Mouse (Mus musculus): Measurements from ENCODE around the gene Tcf19.

DNA sequence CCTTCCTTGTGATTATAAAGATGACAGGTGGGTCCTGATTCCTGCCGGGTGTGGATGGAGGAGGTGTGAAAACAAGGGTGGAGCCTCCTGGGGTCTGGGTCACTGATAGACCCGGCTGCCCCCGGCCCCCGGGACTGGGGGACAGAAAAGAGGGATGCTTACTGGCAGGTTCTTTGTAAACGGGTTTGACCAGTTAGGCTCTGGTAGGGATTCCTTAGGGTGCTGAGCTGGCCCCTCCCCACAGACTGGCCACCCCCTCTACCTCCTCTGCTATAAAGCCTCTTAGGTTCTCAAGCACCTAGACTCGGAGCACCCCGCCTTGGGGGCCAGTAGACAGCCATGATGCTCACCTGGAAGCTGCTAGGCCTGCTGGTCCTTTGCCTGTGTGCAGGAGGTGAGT is 16.3 kb upstream of the Tcf19 start, which contains the start of gene Psors1c2:
- TF ChIP-seq CTCF (IDR thresholded peaks at IDR 0.05; ENCODE audit: extremely low read depth, insufficient read length, insufficient replicate concordance, low read depth, low read length) (no peak), POLR2A (IDR thresholded peaks at IDR 0.05; ENCODE audit: low read depth, low read length) (no peak)

All from small intestine, adult 2 months (tissue).